Comparison of ENCODE assay signal across 11 mouse cellular contexts in genomic region chr10:30763179-30763770, GRCm38 (mm10). TPM values are rescaled to one million over a fixed set of nuclear protein-coding genes. Genes with fewer than 3 reads are reported as not detected.
DNase-seq lines count a peak whose midpoint lies in the region; ATAC-seq and TF ChIP-seq lines count a peak whose summit lies in the region.
"Had no signal": no experiment of that assay in that cellular context is flagged by ENCODE, and none has a peak within 500 bp of the region (broad histone marks: within the 10 kb centered on the region; RNA-seq: fewer than 3 reads in every experiment).

No protein-coding gene starts in this region.

- H3K9me3 ChIP-seq in heart, embryonic 12.5 days (replicated peaks) = no peaks in the 10 kb centered on the region
- H3K9me3 ChIP-seq in lung, embryonic 16.5 days (ENCODE audit: control insufficient read depth, low read length) = no peaks in the 10 kb centered on the region
- H3K9me3 ChIP-seq in intestine, postnatal 0 days (ENCODE audit: control insufficient read depth) = no peaks in the 10 kb centered on the region
- H3K9me3 ChIP-seq in stomach, embryonic 14.5 days (ENCODE audit: control insufficient read depth, low read depth, low read length) = no peaks in the 10 kb centered on the region

- intact Hi-C loops in left cerebral cortex, postnatal 4 days (cut with DNase I) = no loop called here

- H3K27me3 ChIP-seq in heart, embryonic 12.5 days (replicated peaks) = no peaks in the 10 kb centered on the region
- no peaks in the 10 kb centered on the region for H3K27me3 ChIP-seq in lung, embryonic 16.5 days (ENCODE audit: control insufficient read depth, insufficient read depth, low read depth, low read length)
- no peaks in the 10 kb centered on the region for H3K27me3 ChIP-seq in intestine, postnatal 0 days (replicated peaks; ENCODE audit: control insufficient read depth, insufficient read depth, low read length)
- no peaks in the 10 kb centered on the region for H3K27me3 ChIP-seq in stomach, embryonic 14.5 days (ENCODE audit: control insufficient read depth, insufficient read depth, low read length)

- peak overlapping the region; percentile 67; the same call in 1 of the 2 replicates for H3K27ac ChIP-seq in heart, embryonic 12.5 days (ENCODE audit: poor library complexity, severe bottlenecking)
- no peak overlapping the region for H3K27ac ChIP-seq in lung, embryonic 16.5 days (ENCODE audit: low read length)
- no peak overlapping the region for H3K27ac ChIP-seq in intestine, postnatal 0 days (ENCODE audit: low read depth, low read length)
- no peak overlapping the region for H3K27ac ChIP-seq in stomach, embryonic 14.5 days (ENCODE audit: low read length)

- H3K36me3 ChIP-seq in heart, embryonic 12.5 days = peaks cover 6% of the 10 kb centered on the region
- peaks cover 2% of the 10 kb centered on the region; the same call in 1 of the 2 replicates for H3K36me3 ChIP-seq in lung, embryonic 16.5 days (ENCODE audit: control insufficient read depth, insufficient read depth, low read length)
- H3K36me3 ChIP-seq in intestine, postnatal 0 days (ENCODE audit: control insufficient read depth, insufficient read depth) = no peaks in the 10 kb centered on the region
- no peaks in the 10 kb centered on the region; the same call in 1 of the 2 replicates for H3K36me3 ChIP-seq in stomach, embryonic 14.5 days (ENCODE audit: control insufficient read depth, insufficient read depth, low read length)

- no peak for TF ChIP-seq CTCF in intestine, postnatal 0 days (IDR thresholded peaks at IDR 0.05; ENCODE audit: low read depth)

- no peak overlapping the region for H3K4me3 ChIP-seq in heart, embryonic 12.5 days
- H3K4me3 ChIP-seq in lung, embryonic 16.5 days (ENCODE audit: low read length) = no peak overlapping the region
- no peak overlapping the region for H3K4me3 ChIP-seq in intestine, postnatal 0 days (ENCODE audit: low read depth, low read length)
- no peak overlapping the region for H3K4me3 ChIP-seq in stomach, embryonic 14.5 days (ENCODE audit: low read depth, low read length)

- 32% methylated on average over 8 of the region's 8 CpGs for WGBS in heart, embryonic 12.5 days
- WGBS in lung, embryonic 16.5 days = 54% methylated on average over 8 of the region's 8 CpGs
- WGBS in intestine, postnatal 0 days = 57% methylated on average over 8 of the region's 8 CpGs
- WGBS in stomach, embryonic 14.5 days = 66% methylated on average over 8 of the region's 8 CpGs

- DNase-seq in heart, adult 8-10 months (ENCODE audit: low spot score) = no peak
- DNase-seq in lung, postnatal 36 days = no peak
- DNase-seq in urinary bladder, postnatal 4 days (ENCODE audit: low spot score in 2 of 2) = no peak
- no peak for DNase-seq in left cerebral cortex, postnatal 4 days
- DNase-seq: cerebellum, adult 8-10 months; thymus, postnatal 25 days had no signal

- H3K4me2 ChIP-seq in heart, embryonic 12.5 days = no peak overlapping the region
- no peak overlapping the region for H3K4me2 ChIP-seq in lung, embryonic 16.5 days (ENCODE audit: low read depth, low read length)
- H3K4me2 ChIP-seq in intestine, postnatal 0 days (replicated peaks; ENCODE audit: low read depth) = no peak overlapping the region
- H3K4me2 ChIP-seq in stomach, embryonic 14.5 days (replicated peaks; ENCODE audit: low read depth, low read length) = no peak overlapping the region

- H3K9ac ChIP-seq in heart, embryonic 12.5 days = no peak overlapping the region
- no peak overlapping the region for H3K9ac ChIP-seq in lung, embryonic 16.5 days (ENCODE audit: low read length)
- H3K9ac ChIP-seq in intestine, postnatal 0 days (ENCODE audit: low read depth, low read length) = no peak overlapping the region
- no peak overlapping the region for H3K9ac ChIP-seq in stomach, embryonic 14.5 days (replicated peaks; ENCODE audit: low read depth, low read length)

- ATAC-seq in heart, embryonic 12.5 days (ENCODE audit: insufficient number of reproducible peaks, low FRiP score) = peak; percentile 98
- peak; percentile 70 for ATAC-seq in lung, embryonic 16.5 days (ENCODE audit: low read depth)
- ATAC-seq in intestine, postnatal 0 days = peak; percentile 49; the same call in 1 of the 2 replicates
- peak; percentile 93 for ATAC-seq in stomach, embryonic 14.5 days (ENCODE audit: insufficient number of reproducible peaks, insufficient read depth, low FRiP score, low read depth)
- ATAC-seq: activated CD4-positive, CD25-positive, alpha-beta regulatory T cell, adult 4 months had no signal

- H3K4me1 ChIP-seq in heart, embryonic 12.5 days (replicated peaks) = peaks cover 6% of the 10 kb centered on the region; the same call in 1 of the 2 replicates
- H3K4me1 ChIP-seq in lung, embryonic 16.5 days (replicated peaks; ENCODE audit: control insufficient read depth, insufficient read depth, low read length) = peaks cover 6% of the 10 kb centered on the region
- peaks cover 6% of the 10 kb centered on the region; the same call in 1 of the 2 replicates for H3K4me1 ChIP-seq in intestine, postnatal 0 days (replicated peaks; ENCODE audit: control insufficient read depth, insufficient read depth, low read length)
- H3K4me1 ChIP-seq in stomach, embryonic 14.5 days (ENCODE audit: control insufficient read depth, insufficient read depth, low read length) = peaks cover 4% of the 10 kb centered on the region; the same call in 1 of the 2 replicates

RNA-seq across cellular contexts. Expression of gene Ncoa7, which starts 39.9 kb away (rescaled TPM):
- polyA plus RNA-seq in heart, embryonic 12.5 days (2016; fragmentation: Nextera tagmentation; extraction: Ambion mirVana) = 8.7 and 9.1 TPM in 2 replicates
- 1 to 10 TPM; 2.6 to 3.6 (median 3.0) TPM for total RNA-seq in heart, adult 8-10 months (2022)
- polyA plus RNA-seq in lung, embryonic 16.5 days (2015; fragmentation: Nextera tagmentation; extraction: Ambion mirVana) = 11.0 and 11.7 TPM in 2 replicates
- polyA plus RNA-seq in intestine, postnatal 0 days (2015; fragmentation: Nextera tagmentation; extraction: Ambion mirVana) = 10.4 and 13.1 TPM in 2 replicates
- polyA plus RNA-seq in stomach, embryonic 14.5 days (2014; fragmentation: Nextera tagmentation; extraction: Ambion mirVana) = 12.1 and 14.4 TPM in 2 replicates
- total RNA-seq in left cerebral cortex, postnatal 4 days (2021) = 10 to 100 TPM; 63.6 to 66.2 TPM
